Mouse (Mus musculus) cerebellum, adult 18-20 months (tissue): ENCODE measurements around the gene Csmd2.
"Not testable (repeated sequence)": the region's sequence is repeated elsewhere in the genome, so short reads cannot be mapped to it uniquely, and the experiment has no call there.

ENCODE experiments used
- DNase-seq, 2 experiments: peaks; one replicate each; pipeline ENCODE4 v3.0.0; 2021

Csmd2 gene

GRCm38 (mm10) chr4:128048716-128049115 is 61.1 kb downstream of the Csmd2 start:
- DNase-seq = no peak

GRCm38 (mm10) chr4:128052701-128053100 is 65.0 kb downstream of the Csmd2 start:
- DNase-seq = no peak

GRCm38 (mm10) chr4:128061274-128061673 is 73.6 kb downstream of the Csmd2 start:
- DNase-seq = not testable (repeated sequence)

GRCm38 (mm10) chr4:128067189-128067588 is 79.5 kb downstream of the Csmd2 start:
- DNase-seq = no peak

- DNase-seq = no peak
Measured at GRCm38 (mm10) chr4:128084466-128084865, 96.8 kb downstream of the Csmd2 start.

GRCm38 (mm10) chr4:128085096-128085495 is 97.4 kb downstream of the Csmd2 start:
- no peak for DNase-seq

GRCm38 (mm10) chr4:128087147-128087606 is 99.5 kb downstream of the Csmd2 start:
- no peak for DNase-seq

- DNase-seq = no peak
Measured at GRCm38 (mm10) chr4:128087704-128088103, 100.0 kb downstream of the Csmd2 start.

- no peak for DNase-seq
Measured at GRCm38 (mm10) chr4:128088264-128088663, 100.6 kb downstream of the Csmd2 start.

GRCm38 (mm10) chr4:128091938-128092337 is 104.3 kb downstream of the Csmd2 start:
- DNase-seq = no peak

- DNase-seq = no peak
Measured at GRCm38 (mm10) chr4:128099515-128099914, 111.9 kb downstream of the Csmd2 start.

GRCm38 (mm10) chr4:128100541-128100940 is 112.9 kb downstream of the Csmd2 start:
- DNase-seq = no peak

GRCm38 (mm10) chr4:128116331-128116730 is 128.7 kb downstream of the Csmd2 start:
- DNase-seq = no peak

GRCm38 (mm10) chr4:128123281-128123680 is 135.6 kb downstream of the Csmd2 start:
- no peak for DNase-seq

- DNase-seq = no peak
Measured at GRCm38 (mm10) chr4:128124738-128125137, 137.1 kb downstream of the Csmd2 start.

GRCm38 (mm10) chr4:128128546-128128945 is 140.9 kb downstream of the Csmd2 start:
- DNase-seq = no peak

GRCm38 (mm10) chr4:128130611-128131142 is 143.0 kb downstream of the Csmd2 start:
- no peak for DNase-seq

GRCm38 (mm10) chr4:128131666-128132065 is 144.0 kb downstream of the Csmd2 start:
- DNase-seq = no peak

- peak; percentile 27 to 31 for DNase-seq
Measured at GRCm38 (mm10) chr4:128132876-128133646, 145.4 kb downstream of the Csmd2 start.

- no peak for DNase-seq
Measured at GRCm38 (mm10) chr4:128134348-128134994, 146.8 kb downstream of the Csmd2 start.

GRCm38 (mm10) chr4:128135014-128135622 is 147.5 kb downstream of the Csmd2 start:
- peak in 1 of 2 experiments; percentile 13 for DNase-seq

GRCm38 (mm10) chr4:128139991-128140390 is 152.3 kb downstream of the Csmd2 start:
- DNase-seq = no peak
